Mouse (Mus musculus) midbrain, postnatal 0 days (tissue): ENCODE data around the gene Hlcs. TPM values are rescaled to one million over a fixed set of nuclear protein-coding genes. Genes with fewer than 3 reads are reported as not detected.

Experiments
- ATAC-seq: fragments of 200-750 bp; cut with Nextera tagmentation; 2 replicates; pipeline ENCODE4 v1.8.0; 2017; ENCODE audit warnings: moderate number of reproducible peaks, mild to moderate bottlenecking, moderate TSS enrichment, moderate library complexity; ENCODE audit not compliant: low FRiP score
- DNase-seq: peaks from one replicate; pipeline ENCODE4 v3.0.0-alpha.2; 2015; ENCODE audit warnings: low spot score
- H3K27ac ChIP-seq: fragments of 300-500 bp; sonication (generic); 2 replicates; pipeline ENCODE4 v1.5.1; 2014; ENCODE audit warnings: low read depth, mild to moderate bottlenecking, low read length, mixed read lengths
- H3K27me3 ChIP-seq: fragments of 300-500 bp; sonication (generic); 2 replicates; pipeline ENCODE4 v1.6.1; 2014; ENCODE audit warnings: low read length, control low read depth, mixed read lengths; ENCODE audit not compliant: insufficient read depth
- H3K36me3 ChIP-seq: fragments of 300-500 bp; sonication (generic); 2 replicates; pipeline ENCODE4 v1.6.1; 2014; ENCODE audit warnings: low read length, control low read depth, mixed read lengths; ENCODE audit not compliant: insufficient read depth
- H3K4me1 ChIP-seq: fragments of 300-500 bp; sonication (generic); 2 replicates; pipeline ENCODE4 v1.6.1; 2014; ENCODE audit warnings: mild to moderate bottlenecking, control low read depth, antibody characterized with exemption, low read length, mixed read lengths; ENCODE audit not compliant: insufficient read depth
- H3K4me2 ChIP-seq: fragments of 300-500 bp; sonication (generic); 2 replicates; pipeline ENCODE4 v1.6.1; 2014; ENCODE audit warnings: low read depth, mild to moderate bottlenecking, low read length, mixed read lengths; ENCODE audit not compliant: poor library complexity, severe bottlenecking
- H3K4me3 ChIP-seq: fragments of 300-500 bp; sonication (generic); 2 replicates; pipeline ENCODE4 v1.5.1; 2014; ENCODE audit warnings: low read depth, mild to moderate bottlenecking, low read length, moderate library complexity
- H3K9ac ChIP-seq: fragments of 300-500 bp; sonication (generic); replicated peaks from 2 replicates; pipeline ENCODE4 v1.6.1; 2014; ENCODE audit warnings: mild to moderate bottlenecking, low read length, moderate library complexity, mixed read lengths; ENCODE audit not compliant: poor library complexity, severe bottlenecking
- H3K9me3 ChIP-seq: fragments of 300-500 bp; sonication (generic); 2 replicates; pipeline ENCODE4 v1.6.1; 2016; ENCODE audit warnings: low read length, control low read depth
- CTCF ChIP-seq: IDR thresholded peaks from 2 replicates; pipeline ENCODE4 v1.5.1; 2016; ENCODE audit warnings: antibody characterized with exemption, mild to moderate bottlenecking
- WGBS: fragments of 180-500 bp; shearing (Covaris S2); extraction: QIAGEN DNeasy Blood & Tissue Kit; methylation state at CpG from one replicate; pipeline ENCODE4 v1.1.7; 2014; 5-methylcytosine and 5-hydroxymethylcytosine counted together
- polyA plus RNA-seq: library from polyadenylated mRNA; unstranded; fragments of >200 nt; fragmentation: Nextera tagmentation; extraction: Ambion mirVana; gene quantifications from 2 replicates; pipeline ENCODE4 v1.2.1, GENCODE M21; 2015
- total RNA-seq: library from RNA; depleted of rRNA; stranded (reverse); fragments of >200 nt; gene quantifications from 2 replicates; pipeline ENCODE4 v1.2.3, GENCODE M21; 2014

Gene Hlcs
- total and polyA plus RNA-seq, 2 experiments from 2014 or later: 7.8 to 10.0 TPM

DNA sequence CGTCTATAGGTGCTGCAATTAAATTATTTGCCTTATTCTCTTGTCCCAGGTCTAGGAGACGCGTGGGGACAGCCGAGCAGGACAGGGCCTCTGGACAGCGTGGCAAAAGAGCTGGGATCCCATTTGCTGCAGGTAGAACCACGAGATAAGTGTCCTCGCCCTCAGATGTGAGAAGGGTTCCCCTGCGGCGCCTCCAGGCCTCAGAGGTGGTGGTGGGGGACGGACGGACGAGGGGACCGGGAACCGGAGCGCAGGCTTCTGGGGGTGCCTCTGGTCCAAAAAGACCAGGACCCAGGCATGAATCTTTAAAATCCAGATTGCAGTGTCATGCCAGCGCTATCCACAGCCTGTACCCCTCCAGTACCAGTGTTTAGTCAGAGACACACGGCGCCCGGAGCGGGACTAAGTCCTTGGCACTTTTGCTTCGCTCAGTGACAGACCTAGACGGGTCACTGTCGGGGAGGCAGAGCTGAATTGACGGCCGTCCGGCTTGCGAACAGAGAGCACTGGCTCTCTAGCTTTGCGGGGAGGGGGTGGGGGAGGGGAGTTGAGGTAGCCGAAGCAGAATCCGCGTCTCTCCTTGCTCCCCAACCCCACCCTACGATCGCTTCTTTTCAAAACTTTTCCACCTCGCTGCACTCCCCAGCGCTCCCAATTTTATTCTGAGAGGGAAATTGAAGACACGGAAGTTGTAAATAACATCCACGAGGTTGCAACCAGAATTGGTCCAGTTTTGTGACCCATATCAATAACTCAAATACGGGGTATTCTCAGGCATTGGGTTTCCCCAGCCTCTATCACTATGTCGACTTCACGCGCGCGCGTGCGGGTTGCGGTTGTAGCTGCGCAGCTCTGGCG is 218.9 kb downstream of the Hlcs start:
- no peak for TF ChIP-seq CTCF
- ATAC-seq: no peak
- 1% methylated on average over 48 of the region's 48 CpGs for WGBS

DNA sequence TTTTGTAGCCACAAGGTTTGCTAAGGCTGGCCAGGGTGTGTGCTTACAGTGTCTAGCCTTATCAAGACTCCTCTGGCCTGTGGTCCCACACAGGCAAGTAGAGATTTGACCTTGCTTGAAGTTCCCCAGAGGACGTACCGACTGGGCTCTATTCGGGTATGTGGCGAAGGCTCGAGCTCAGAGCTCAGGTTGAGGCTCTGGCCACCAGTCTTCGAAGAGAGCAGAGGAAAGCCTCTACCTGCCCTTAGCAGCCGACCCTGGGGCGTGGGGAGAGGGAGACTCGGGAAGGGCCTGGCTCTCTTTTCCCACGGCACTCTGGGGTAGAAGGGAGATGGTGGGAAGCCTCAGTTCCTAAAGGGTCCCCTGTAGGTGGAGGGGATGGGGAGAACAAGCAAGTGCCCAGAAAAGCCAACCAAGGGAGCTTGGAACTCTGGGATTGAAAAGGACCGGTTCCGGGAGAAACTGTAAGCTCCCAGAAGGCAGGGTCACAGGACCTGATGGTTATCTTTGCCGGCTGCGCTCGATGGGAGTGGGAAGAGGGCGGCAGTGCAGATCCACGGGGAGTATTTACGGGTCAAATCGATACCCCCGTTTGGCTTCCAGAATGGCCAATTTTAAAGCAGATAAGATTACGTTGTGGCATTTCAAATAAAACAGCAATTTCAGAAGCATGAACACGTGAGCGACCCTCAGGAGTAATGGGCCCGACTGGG is 220.1 kb downstream of the Hlcs start:
- no peak overlapping the region for H3K27ac ChIP-seq
- DNase-seq: no peak
- H3K9ac ChIP-seq: no peak overlapping the region
- no peak for TF ChIP-seq CTCF
- H3K4me1 ChIP-seq: no peaks in the 10 kb centered on the region
- H3K9me3 ChIP-seq: no peaks in the 10 kb centered on the region
- H3K4me3 ChIP-seq: no peak overlapping the region
- no peaks in the 10 kb centered on the region for H3K36me3 ChIP-seq
- WGBS: 1% methylated on average over 22 of the region's 24 CpGs
- H3K4me2 ChIP-seq: no peak overlapping the region
- no peak for ATAC-seq
- peaks cover 87% of the 10 kb centered on the region for H3K27me3 ChIP-seq

More for the DNA sequence above, 218.9 kb downstream of the Hlcs start:
- no peak for DNase-seq
- H3K27ac ChIP-seq: no peak overlapping the region
- H3K36me3 ChIP-seq: no peaks in the 10 kb centered on the region
- H3K4me1 ChIP-seq: no peaks in the 10 kb centered on the region
- no peak overlapping the region for H3K9ac ChIP-seq
- no peak overlapping the region for H3K4me2 ChIP-seq
- no peaks in the 10 kb centered on the region for H3K9me3 ChIP-seq
- no peak overlapping the region for H3K4me3 ChIP-seq
- H3K27me3 ChIP-seq: peaks cover 86% of the 10 kb centered on the region

DNA sequence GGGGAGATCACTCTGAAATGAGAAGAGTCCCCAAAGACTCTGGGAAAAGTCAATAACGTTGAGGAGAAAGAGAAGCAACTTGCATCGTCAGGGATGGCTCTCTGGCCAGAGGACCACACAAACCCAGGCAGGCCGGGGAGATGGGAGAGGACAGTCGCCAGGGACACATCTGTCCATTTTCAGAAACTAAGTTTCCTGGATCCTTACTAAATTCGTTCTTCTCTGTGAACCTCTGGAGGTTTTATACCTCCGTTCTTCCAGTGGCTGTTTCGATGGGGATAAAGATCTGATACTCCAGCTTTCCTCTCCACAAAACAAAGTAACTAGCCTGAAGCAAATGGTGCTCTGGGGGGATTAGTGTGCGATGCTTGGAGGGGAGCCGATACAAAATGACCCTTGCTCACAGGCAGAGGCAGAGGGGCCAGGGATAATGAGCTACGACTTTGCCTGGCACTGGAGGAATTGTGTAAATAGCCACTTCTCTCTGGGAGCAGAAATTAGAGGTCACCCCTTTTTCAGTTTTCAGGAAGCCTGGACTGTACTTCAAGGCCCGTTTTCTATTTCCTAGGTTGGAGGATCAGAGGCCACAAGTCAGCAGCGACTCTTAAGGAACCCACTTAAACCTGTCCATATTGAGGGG is 220.7 kb downstream of the Hlcs start:
- 1% methylated on average over 12 of the region's 12 CpGs for WGBS
- DNase-seq (no peak), ATAC-seq (no peak)
- Histone ChIP-seq H3K9me3 (no peaks in the 10 kb centered on the region), H3K4me2 (no peak overlapping the region), H3K27ac (no peak overlapping the region), H3K36me3 (no peaks in the 10 kb centered on the region), H3K4me3 (no peak overlapping the region), H3K27me3 (peaks cover 87% of the 10 kb centered on the region), H3K9ac (no peak overlapping the region), H3K4me1 (no peaks in the 10 kb centered on the region)
- no peak for TF ChIP-seq CTCF

DNA sequence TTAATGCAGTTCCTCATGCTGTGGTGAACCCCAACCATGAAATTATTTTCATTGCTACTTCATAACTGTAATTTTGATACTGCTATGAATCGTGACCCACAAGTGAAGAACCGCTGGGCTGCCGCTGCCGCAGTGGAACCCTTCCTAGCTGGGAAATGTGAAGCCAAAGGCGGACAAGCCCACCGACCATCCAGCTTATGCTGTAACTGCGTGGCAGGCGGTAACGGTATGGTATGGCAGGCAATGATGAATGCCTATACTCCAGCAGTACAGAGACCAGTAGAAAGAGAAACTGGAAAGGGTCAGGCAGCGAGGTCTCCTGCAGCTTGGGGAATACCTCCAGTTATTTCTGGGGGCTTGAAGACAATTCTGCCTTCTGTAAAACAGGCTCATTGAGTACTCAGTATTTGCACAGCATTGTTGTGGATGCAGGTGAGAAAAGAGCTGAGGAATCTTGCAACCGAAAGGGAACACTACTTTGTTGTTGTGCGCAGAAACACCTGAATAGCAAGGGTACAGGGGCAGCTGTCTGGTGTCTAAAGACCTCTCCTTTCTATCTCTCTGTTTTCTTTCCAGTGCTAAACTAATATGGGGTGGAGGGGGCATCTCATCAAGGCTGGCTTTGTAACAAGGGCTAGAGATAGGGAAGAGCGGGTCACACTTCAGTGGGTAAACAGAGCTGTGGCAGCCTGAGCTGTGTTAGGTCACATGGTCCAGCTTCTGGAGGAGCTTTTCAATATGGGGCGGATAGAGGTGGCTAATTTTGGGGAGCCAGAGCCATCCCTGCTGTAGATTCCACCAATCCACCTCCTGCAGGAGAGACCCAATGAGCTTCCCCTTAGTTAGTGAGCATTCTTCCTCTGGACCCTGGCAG is 224.3 kb downstream of the Hlcs start:
- Histone ChIP-seq H3K9me3 (no peaks in the 10 kb centered on the region), H3K4me1 (0 out of 2 replicates have a peak, but pooled peaks cover 4% of the 10 kb centered on the region), H3K36me3 (no peaks in the 10 kb centered on the region), H3K4me3 (no peak overlapping the region), H3K27ac (no peak overlapping the region), H3K4me2 (no peak overlapping the region), H3K9ac (no peak overlapping the region), H3K27me3 (peaks cover 88% of the 10 kb centered on the region)
- no peak for ATAC-seq
- DNase-seq: no peak
- WGBS: 6% methylated on average over 14 of the region's 14 CpGs
- no peak for TF ChIP-seq CTCF

DNA sequence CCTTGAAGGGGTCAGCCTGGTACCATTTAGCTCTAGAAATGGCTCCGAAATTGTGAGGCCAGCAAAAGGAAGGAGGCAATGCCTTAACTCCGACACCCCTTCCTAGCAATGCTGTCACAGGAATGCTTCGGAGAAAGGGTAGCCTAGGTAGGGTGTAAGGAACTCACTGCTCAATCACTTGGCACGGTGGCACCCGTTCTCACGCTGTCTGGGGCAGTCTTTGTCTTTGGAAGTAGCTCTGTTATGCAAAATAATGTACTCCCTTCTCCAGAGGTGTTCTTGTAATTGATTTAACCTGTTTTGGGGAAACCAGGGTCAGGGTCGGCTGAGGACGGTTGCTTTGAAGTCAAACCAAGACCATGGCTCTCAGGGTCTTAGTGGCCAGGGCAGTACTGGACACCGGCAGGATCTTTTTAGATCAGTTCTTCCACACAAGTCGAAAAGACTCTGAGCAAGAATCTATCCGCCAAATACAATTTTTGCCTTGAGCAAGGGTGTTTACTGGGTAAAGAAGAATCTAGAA is 225.1 kb downstream of the Hlcs start:
- no peaks in the 10 kb centered on the region for H3K36me3 ChIP-seq
- peaks cover 85% of the 10 kb centered on the region for H3K27me3 ChIP-seq
- H3K4me3 ChIP-seq: no peak overlapping the region
- ATAC-seq (no peak), DNase-seq (no peak)
- no peak overlapping the region for H3K27ac ChIP-seq
- 0 out of 2 replicates have a peak, but pooled peaks cover 4% of the 10 kb centered on the region for H3K4me1 ChIP-seq
- no peak overlapping the region for H3K9ac ChIP-seq
- no peak for TF ChIP-seq CTCF
- no peaks in the 10 kb centered on the region for H3K9me3 ChIP-seq
- H3K4me2 ChIP-seq: no peak overlapping the region
- 5% methylated on average over 11 of the region's 11 CpGs for WGBS
